Mouse (Mus musculus): ENCODE data around the gene Pold3.

Gene Pold3

GRCm38 (mm10) chr7:100036050-100036449, 85.3 kb downstream of the Pold3 start:
- H3K9me3 ChIP-seq (ENCODE audit: low read length): peaks cover 5% of the 10 kb centered on the region

GRCm38 (mm10) chr7:100034815-100035463, 86.4 kb downstream of the Pold3 start:
- H3K36me3 ChIP-seq (ENCODE audit: insufficient read depth, low read length): no peaks in the 10 kb centered on the region
- peaks cover 5% of the 10 kb centered on the region for H3K9me3 ChIP-seq (ENCODE audit: low read length)
- no peaks in the 10 kb centered on the region for H3K4me1 ChIP-seq (replicated peaks; ENCODE audit: low read depth, low read length)
- no peak for TF ChIP-seq NANOG (IDR thresholded peaks at IDR 0.05; ENCODE audit: borderline replicate concordance, low read length)
- no peak for TF ChIP-seq POU5F1 (IDR thresholded peaks at IDR 0.05; ENCODE audit: borderline replicate concordance, low read length)
- no peak for TF ChIP-seq CTCF (conservative IDR thresholded peaks at IDR 0.05; ENCODE audit: low read length)
- no peak overlapping the region for H3K4me3 ChIP-seq (replicated peaks; ENCODE audit: low read length)
- H3K27me3 ChIP-seq (ENCODE audit: insufficient read depth, low read length): peaks cover 27% of the 10 kb centered on the region

More at GRCm38 (mm10) chr7:100036050-100036449, 85.3 kb downstream of the Pold3 start:
- Histone ChIP-seq H3K4me1 (replicated peaks; ENCODE audit: low read depth, low read length) (no peaks in the 10 kb centered on the region), H3K36me3 (ENCODE audit: insufficient read depth, low read length) (no peaks in the 10 kb centered on the region), H3K27me3 (ENCODE audit: insufficient read depth, low read length) (peaks cover 27% of the 10 kb centered on the region), H3K4me3 (replicated peaks; ENCODE audit: low read length) (no peak overlapping the region)
- TF ChIP-seq POU5F1 (IDR thresholded peaks at IDR 0.05; ENCODE audit: borderline replicate concordance, low read length): no peak
- no peak for TF ChIP-seq CTCF (conservative IDR thresholded peaks at IDR 0.05; ENCODE audit: low read length)
- no peak for TF ChIP-seq NANOG (IDR thresholded peaks at IDR 0.05; ENCODE audit: borderline replicate concordance, low read length)

GRCm38 (mm10) chr7:100033672-100034071, 87.7 kb downstream of the Pold3 start:
- H3K9me3 ChIP-seq (ENCODE audit: low read length): peaks cover 5% of the 10 kb centered on the region
- H3K27me3 ChIP-seq (ENCODE audit: insufficient read depth, low read length): peaks cover 30% of the 10 kb centered on the region
- no peak for TF ChIP-seq NANOG (IDR thresholded peaks at IDR 0.05; ENCODE audit: borderline replicate concordance, low read length)
- no peak for TF ChIP-seq CTCF (conservative IDR thresholded peaks at IDR 0.05; ENCODE audit: low read length)
- TF ChIP-seq POU5F1 (IDR thresholded peaks at IDR 0.05; ENCODE audit: borderline replicate concordance, low read length): no peak

More at GRCm38 (mm10) chr7:100033672-100034071, 87.7 kb downstream of the Pold3 start:
- H3K4me3 ChIP-seq (replicated peaks; ENCODE audit: low read length): no peak overlapping the region
- no peaks in the 10 kb centered on the region for H3K36me3 ChIP-seq (ENCODE audit: insufficient read depth, low read length)
- H3K4me1 ChIP-seq (replicated peaks; ENCODE audit: low read depth, low read length): peaks cover 2% of the 10 kb centered on the region; the same call in 1 of the 2 replicates
